Mouse (Mus musculus) ES-E14 (cell line): ENCODE measurements at regions not wholly inside any gene's neighbourhood (a gene's known extent, or its start where the extent isn't known, plus 50 kb on each side); places are given as distances from the start of the nearest gene placed in this dataset.

Source experiments
- DNase-seq: peaks from one replicate; pipeline ENCODE4 v3.0.0-alpha.2; 2013; ENCODE audit warnings: low read depth, low spot score
- H3K27ac ChIP-seq: 2 replicates; pipeline ENCODE4 v1.5.1; 2012; ENCODE audit warnings: low read depth, mild to moderate bottlenecking, low read length, moderate library complexity, mixed read lengths; ENCODE audit not compliant: poor library complexity, insufficient read depth, severe bottlenecking
- H3K36me3 ChIP-seq: 2 replicates; pipeline ENCODE4 v1.6.1; 2012; ENCODE audit warnings: mild to moderate bottlenecking, low read length, moderate library complexity, mixed read lengths; ENCODE audit not compliant: control insufficient read depth, poor library complexity, insufficient read depth, severe bottlenecking
- H3K4me1 ChIP-seq, 2 experiments: fragments of 150-350 bp in 1 of 2; sonication (generic) in 1 of 2; 2 replicates each; pipeline ENCODE4 v1.6.1; 2012; ENCODE audit warnings: low read length in 2 of 2, mild to moderate bottlenecking in 1 of 2, mixed read lengths in 1 of 2; ENCODE audit not compliant: control insufficient read depth in 2 of 2, insufficient read depth in 2 of 2, poor library complexity in 1 of 2
- H3K4me3 ChIP-seq, 2 experiments: fragments of 150-350 bp in 1 of 2; sonication (generic) in 1 of 2; 2 replicates each; pipeline ENCODE4 v1.5.1; 2012; ENCODE audit warnings: low read length in 2 of 2, low read depth in 1 of 2, mild to moderate bottlenecking in 1 of 2, mixed read lengths in 1 of 2; ENCODE audit not compliant: insufficient read depth in 1 of 2, poor library complexity in 1 of 2, severe bottlenecking in 1 of 2
- H3K9ac ChIP-seq: 2 replicates; pipeline ENCODE4 v1.6.1; 2012; ENCODE audit warnings: low read depth, mild to moderate bottlenecking, low read length, mixed read lengths; ENCODE audit not compliant: poor library complexity, insufficient read depth, severe bottlenecking
- H3K9me3 ChIP-seq: fragments of 150-350 bp; sonication (generic); 2 replicates; pipeline ENCODE4 v1.6.1; 2012; ENCODE audit warnings: low read depth, mild to moderate bottlenecking, low read length; ENCODE audit not compliant: control insufficient read depth, insufficient read depth
- CHD2 ChIP-seq: IDR thresholded peaks from 2 replicates; pipeline ENCODE4 v1.6.1; 2014; ENCODE audit warnings: mild to moderate bottlenecking, low read depth, low read length, inconsistent platforms
- HCFC1 ChIP-seq: IDR thresholded peaks from 2 replicates; pipeline ENCODE4 v1.6.1; 2012; ENCODE audit warnings: low read length, inconsistent platforms, borderline replicate concordance; ENCODE audit not compliant: insufficient read depth
- MAFK ChIP-seq: IDR thresholded peaks from 2 replicates; pipeline ENCODE4 v1.6.1; 2014; ENCODE audit warnings: mild to moderate bottlenecking, low read depth, low read length, inconsistent platforms; ENCODE audit not compliant: insufficient read depth
- ZC3H11A ChIP-seq: IDR thresholded peaks from 2 replicates; pipeline ENCODE4 v1.6.1; 2012; ENCODE audit warnings: low read depth, mild to moderate bottlenecking, inconsistent platforms, low read length, borderline replicate concordance
- ZNF384 ChIP-seq: IDR thresholded peaks from 2 replicates; pipeline ENCODE4 v1.6.1; 2012; ENCODE audit warnings: low read depth, low read length, inconsistent platforms
- in situ Hi-C, 2 experiments: fragments of 600-800 bp; cut with MboI; formaldehyde crosslinking; loops; one replicate each; pipeline ENCODE4 v1.15.1; 2025; ENCODE audit warnings: low sequenced_read_pairs in 2 of 2, inconsistent platforms in 1 of 2; ENCODE audit not compliant: unreplicated experiment in 2 of 2

DNA sequence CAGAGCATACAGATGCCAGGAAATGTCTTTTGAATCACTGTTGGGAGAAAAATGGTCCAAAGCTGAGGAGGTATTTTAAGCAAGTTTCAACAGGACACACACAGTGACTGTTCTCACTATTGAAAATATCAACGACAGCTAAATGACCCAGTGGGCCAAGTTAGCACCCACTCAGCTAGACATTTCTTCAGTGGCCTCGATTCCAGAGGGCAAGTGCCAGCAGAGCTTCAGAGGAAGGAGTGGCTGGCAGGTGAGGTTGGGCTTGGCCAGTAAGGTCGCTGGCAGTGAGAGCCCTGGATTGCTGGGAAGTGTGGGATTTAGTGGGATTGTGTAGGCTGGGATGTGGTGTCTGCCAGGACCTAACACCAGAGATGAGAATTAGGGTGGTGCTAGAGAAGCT, 823.1 kb upstream of the Car8 start:
- Histone ChIP-seq H3K27ac (no peak overlapping the region), H3K9ac (no peak overlapping the region), H3K9me3 (no peaks in the 10 kb centered on the region), H3K4me1 (no peaks in the 10 kb centered on the region), H3K36me3 (no peaks in the 10 kb centered on the region), H3K4me3 (no peak overlapping the region)
- in situ Hi-C loops: no loop called here
- DNase-seq: no peak
- TF ChIP-seq ZNF384 (no peak), MAFK (no peak), CHD2 (no peak), HCFC1 (no peak), ZC3H11A (no peak)

- H3K9ac ChIP-seq: no peak overlapping the region
- H3K36me3 ChIP-seq: no peaks in the 10 kb centered on the region
- no peaks in the 10 kb centered on the region for H3K4me1 ChIP-seq
- H3K27ac ChIP-seq: no peak overlapping the region
- no peak for DNase-seq
- in situ Hi-C loops: no loop called here
- H3K9me3 ChIP-seq: no peaks in the 10 kb centered on the region
- no peak overlapping the region for H3K4me3 ChIP-seq
- TF ChIP-seq HCFC1 (no peak), MAFK (no peak), ZC3H11A (no peak), ZNF384 (no peak), CHD2 (no peak)
Observed at GRCm38 (mm10) chr4:9060221-9060620, 821.4 kb upstream of the Car8 start.

GRCm38 (mm10) chr4:9057676-9058075, 818.8 kb upstream of the Car8 start:
- H3K4me3 ChIP-seq: no peak overlapping the region
- no peak for DNase-seq

DNA sequence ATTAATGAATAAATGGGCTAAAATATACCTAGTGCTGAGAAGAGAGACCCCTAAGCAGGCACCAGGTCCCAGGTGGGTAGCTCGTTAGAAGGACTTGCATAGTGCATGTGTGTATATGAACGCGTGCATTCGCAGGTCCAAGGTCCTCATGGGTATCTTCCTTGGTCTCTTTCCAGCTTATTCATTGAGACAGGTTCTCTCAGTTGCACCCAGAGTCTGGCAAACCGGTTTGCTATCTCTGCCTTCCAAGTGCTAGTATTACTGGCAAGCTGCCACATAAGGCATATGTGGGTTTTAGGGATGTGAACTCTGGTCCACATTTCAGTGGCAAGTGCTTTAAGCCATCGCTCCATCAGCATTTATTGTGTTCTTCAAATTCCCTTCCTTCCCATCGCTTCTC, 818.3 kb upstream of the Car8 start:
- no peaks in the 10 kb centered on the region for H3K9me3 ChIP-seq
- no peak overlapping the region for H3K27ac ChIP-seq
- H3K4me1 ChIP-seq: no peaks in the 10 kb centered on the region
- H3K9ac ChIP-seq: no peak overlapping the region
- TF ChIP-seq HCFC1: no peak
- TF ChIP-seq CHD2: no peak
- TF ChIP-seq MAFK: no peak
- H3K4me3 ChIP-seq: no peak overlapping the region
- no peak for DNase-seq
- H3K36me3 ChIP-seq: no peaks in the 10 kb centered on the region
- in situ Hi-C loops: no loop called here

More at GRCm38 (mm10) chr4:9057676-9058075, 818.8 kb upstream of the Car8 start:
- no peaks in the 10 kb centered on the region for H3K9me3 ChIP-seq
- in situ Hi-C loops: no loop called here
- no peak overlapping the region for H3K9ac ChIP-seq
- H3K36me3 ChIP-seq: no peaks in the 10 kb centered on the region
- TF ChIP-seq CHD2 (no peak), ZNF384 (no peak), MAFK (no peak), ZC3H11A (no peak), HCFC1 (no peak)
- H3K4me1 ChIP-seq: no peaks in the 10 kb centered on the region
- no peak overlapping the region for H3K27ac ChIP-seq

- Histone ChIP-seq H3K36me3 (no peaks in the 10 kb centered on the region), H3K9me3 (no peaks in the 10 kb centered on the region), H3K4me1 (no peaks in the 10 kb centered on the region), H3K9ac (no peak overlapping the region), H3K4me3 (no peak overlapping the region), H3K27ac (no peak overlapping the region)
- DNase-seq: no peak
- in situ Hi-C loops: no loop called here
- TF ChIP-seq HCFC1: no peak
- TF ChIP-seq MAFK: no peak
- TF ChIP-seq CHD2: no peak
- TF ChIP-seq ZNF384: no peak
- TF ChIP-seq ZC3H11A: no peak
Observed at GRCm38 (mm10) chr4:9055876-9056275, 817.0 kb upstream of the Car8 start.
